Mouse (Mus musculus) liver, postnatal 0 days (tissue): Measurements from ENCODE around the gene Hnf1a. TPM values are rescaled to one million over a fixed set of nuclear protein-coding genes. Genes with fewer than 3 reads are reported as not detected.

Source experiments
- ATAC-seq: fragments of 200-750 bp; cut with Nextera tagmentation; 2 replicates; pipeline ENCODE4 v1.8.0; 2017; ENCODE audit warnings: mild to moderate bottlenecking, moderate library complexity
- DNase-seq: peaks from one replicate; pipeline ENCODE4 v3.0.0-alpha.2; 2016
- H3K27ac ChIP-seq: fragments of 300-500 bp; sonication (generic); 2 replicates; pipeline ENCODE4 v1.5.1; 2014; ENCODE audit warnings: antibody characterized with exemption, moderate library complexity, mild to moderate bottlenecking, low read depth
- H3K27me3 ChIP-seq: fragments of 300-500 bp; sonication (generic); 2 replicates; pipeline ENCODE4 v1.6.1; 2014; ENCODE audit warnings: low read length, control low read depth, mixed read lengths; ENCODE audit not compliant: insufficient read depth
- H3K36me3 ChIP-seq: fragments of 300-500 bp; sonication (generic); replicated peaks from 2 replicates; pipeline ENCODE4 v1.6.1; 2014; ENCODE audit warnings: mild to moderate bottlenecking, control low read depth, low read length, moderate library complexity, mixed read lengths; ENCODE audit not compliant: insufficient read depth
- H3K4me1 ChIP-seq: fragments of 300-500 bp; sonication (generic); 2 replicates; pipeline ENCODE4 v1.6.1; 2014; ENCODE audit warnings: antibody characterized with exemption, mild to moderate bottlenecking, control low read depth; ENCODE audit not compliant: insufficient read depth
- H3K4me2 ChIP-seq: fragments of 300-500 bp; sonication (generic); 2 replicates; pipeline ENCODE4 v1.6.1; 2014; ENCODE audit warnings: low read depth, mild to moderate bottlenecking, low read length, moderate library complexity, mixed read lengths
- H3K4me3 ChIP-seq: fragments of 300-500 bp; sonication (generic); 2 replicates; pipeline ENCODE4 v1.5.1; 2014; ENCODE audit warnings: low read depth, low read length
- H3K9ac ChIP-seq: fragments of 300-500 bp; sonication (generic); replicated peaks from 2 replicates; pipeline ENCODE4 v1.6.1; 2014; ENCODE audit warnings: mild to moderate bottlenecking, moderate library complexity
- H3K9me3 ChIP-seq: fragments of 300-500 bp; sonication (generic); 2 replicates; pipeline ENCODE4 v1.6.1; 2016; ENCODE audit warnings: mild to moderate bottlenecking, control low read depth, low read length, mixed read lengths
- CTCF ChIP-seq: sonication (generic); IDR thresholded peaks from 2 replicates; pipeline ENCODE4 v1.5.1; 2016; ENCODE audit warnings: antibody characterized with exemption, low read depth
- EP300 ChIP-seq: IDR thresholded peaks from 2 replicates; pipeline ENCODE4 v1.6.1; 2016; ENCODE audit warnings: antibody characterized with exemption, low read depth, mild to moderate bottlenecking
- WGBS: fragments of 180-500 bp; shearing (Covaris S2); extraction: QIAGEN DNeasy Blood & Tissue Kit; methylation state at CpG from one replicate; pipeline ENCODE4 v1.1.7; 2014; ENCODE audit not compliant: insufficient replicate concordance; 5-methylcytosine and 5-hydroxymethylcytosine counted together
- polyA plus RNA-seq: library from polyadenylated mRNA; unstranded; fragments of >200 nt; fragmentation: Nextera tagmentation; extraction: Ambion mirVana; gene quantifications from 2 replicates; pipeline ENCODE4 v1.2.1, GENCODE M21; 2015

The Hnf1a gene
- polyA plus RNA-seq, 1 experiment from 2014 or later, result 5.6 TPM

GRCm38 (mm10) chr5:114953326-114953725 is 17.6 kb downstream of the Hnf1a start:
- no peaks in the 10 kb centered on the region for H3K4me1 ChIP-seq
- no peaks in the 10 kb centered on the region for H3K27me3 ChIP-seq
- DNase-seq (no peak), ATAC-seq (no peak)
- H3K9me3 ChIP-seq, result no peaks in the 10 kb centered on the region
- H3K9ac ChIP-seq, result no peak overlapping the region
- no peak overlapping the region for H3K4me3 ChIP-seq
- no peak overlapping the region for H3K4me2 ChIP-seq
- WGBS, result 80% methylated on average over 14 of the region's 14 CpGs
- TF ChIP-seq EP300, result no peak
- TF ChIP-seq CTCF, result no peak
- H3K36me3 ChIP-seq, result peaks cover 9% of the 10 kb centered on the region; the same call in 1 of the 2 replicates
- no peak overlapping the region for H3K27ac ChIP-seq

DNA sequence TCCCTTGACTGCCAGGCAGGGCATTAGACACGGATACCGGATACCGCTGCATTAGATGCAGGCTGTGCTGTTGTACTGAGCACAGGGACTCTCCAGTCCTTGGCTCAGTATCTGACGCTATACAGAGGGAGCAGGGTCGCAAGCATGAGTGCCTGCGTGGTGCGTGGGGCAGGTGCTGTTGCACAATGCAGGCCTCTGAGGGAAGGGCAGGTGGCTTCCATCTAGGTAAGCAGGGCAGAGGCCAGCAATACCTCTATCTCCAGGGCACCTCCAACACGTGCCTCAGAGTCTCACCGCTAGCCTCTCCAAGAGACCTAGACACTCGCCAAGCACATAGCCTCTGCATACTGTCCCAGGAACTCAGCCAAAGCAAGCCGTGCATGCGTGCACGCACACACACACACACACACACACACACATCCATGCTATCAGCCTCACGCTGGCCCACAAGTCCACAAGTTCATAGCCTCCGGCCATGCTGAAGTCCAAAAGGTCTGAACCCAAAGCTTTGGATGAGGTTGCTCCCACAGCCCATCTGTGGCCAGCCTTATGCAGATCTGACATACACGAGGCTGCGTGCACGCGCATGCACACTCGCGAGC is 19.5 kb downstream of the Hnf1a start:
- DNase-seq (no peak), ATAC-seq (peak; percentile 43)
- TF ChIP-seq EP300 (no peak), CTCF (no peak)
- H3K36me3 ChIP-seq, result peaks cover 24% of the 10 kb centered on the region
- no peaks in the 10 kb centered on the region for H3K9me3 ChIP-seq
- peak overlapping the region; percentile 16; the same call in 1 of the 2 replicates for H3K27ac ChIP-seq
- WGBS, result 73% methylated on average over 21 of the region's 21 CpGs
- H3K27me3 ChIP-seq, result no peaks in the 10 kb centered on the region
- H3K4me3 ChIP-seq, result no peak overlapping the region
- H3K9ac ChIP-seq, result no peak overlapping the region
- H3K4me2 ChIP-seq, result no peak overlapping the region
- no peaks in the 10 kb centered on the region for H3K4me1 ChIP-seq

DNA sequence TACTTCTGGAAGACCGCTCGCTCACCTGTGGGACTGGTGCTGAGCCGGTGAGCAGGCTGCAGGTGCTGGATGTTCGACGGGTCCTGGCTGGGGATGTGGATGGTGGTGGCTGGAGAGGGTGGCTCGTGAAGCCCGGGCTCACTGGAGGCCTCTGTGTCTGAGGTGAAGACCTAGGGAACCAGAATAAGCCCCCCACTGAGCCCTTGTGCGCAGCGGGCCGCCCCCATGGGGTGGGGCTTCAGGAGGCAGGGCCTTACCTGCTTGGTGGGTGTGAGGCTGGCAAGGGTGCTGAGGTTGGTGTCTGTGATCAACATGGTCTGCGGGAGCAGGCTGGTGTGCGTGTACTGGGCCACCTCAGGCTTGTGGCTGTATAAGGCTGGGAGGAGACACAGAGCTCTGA is 20.2 kb downstream of the Hnf1a start:
- Histone ChIP-seq H3K36me3 (peaks cover 24% of the 10 kb centered on the region), H3K4me1 (no peaks in the 10 kb centered on the region), H3K27ac (no peak overlapping the region), H3K9me3 (no peaks in the 10 kb centered on the region), H3K27me3 (no peaks in the 10 kb centered on the region), H3K4me3 (no peak overlapping the region), H3K4me2 (no peak overlapping the region), H3K9ac (no peak overlapping the region)
- ATAC-seq (no peak), DNase-seq (no peak)
- WGBS, result 63% methylated on average over 12 of the region's 12 CpGs
- TF ChIP-seq CTCF (no peak), EP300 (no peak)

DNA sequence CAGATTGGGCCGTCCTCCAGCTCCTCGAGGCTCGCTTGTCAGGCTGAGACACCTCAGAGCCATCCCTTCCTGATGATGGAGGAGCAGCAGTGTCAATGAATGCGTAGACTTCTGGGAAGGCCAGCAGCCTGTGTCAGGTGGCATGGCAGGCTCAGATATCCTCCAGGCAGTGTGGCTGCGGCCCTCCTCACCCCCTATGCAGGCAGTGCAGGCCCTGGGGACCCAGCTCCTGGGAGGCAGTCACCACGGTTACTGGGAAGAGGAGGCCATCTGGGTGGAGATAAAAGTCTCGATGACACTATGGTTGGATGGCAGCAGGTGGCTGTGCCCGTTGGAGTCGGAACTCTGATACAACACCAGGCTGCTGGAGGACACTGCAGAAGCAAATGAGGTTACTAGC is 21.1 kb downstream of the Hnf1a start:
- no peak for DNase-seq
- no peaks in the 10 kb centered on the region for H3K9me3 ChIP-seq
- no peak overlapping the region for H3K9ac ChIP-seq
- H3K27me3 ChIP-seq, result no peaks in the 10 kb centered on the region
- no peak overlapping the region for H3K4me3 ChIP-seq
- no peak for ATAC-seq
- 83% methylated on average over 9 of the region's 9 CpGs for WGBS
- H3K4me2 ChIP-seq, result no peak overlapping the region
- TF ChIP-seq EP300 (no peak), CTCF (no peak)
- H3K36me3 ChIP-seq, result peaks cover 25% of the 10 kb centered on the region
- H3K4me1 ChIP-seq, result no peaks in the 10 kb centered on the region
- H3K27ac ChIP-seq, result no peak overlapping the region

GRCm38 (mm10) chr5:114949316-114949715 is 21.6 kb downstream of the Hnf1a start:
- ATAC-seq, result no peak
- Histone ChIP-seq H3K27ac (no peak overlapping the region; the same call in 1 of the 2 replicates), H3K9me3 (no peaks in the 10 kb centered on the region), H3K4me1 (no peaks in the 10 kb centered on the region), H3K4me2 (no peak overlapping the region), H3K4me3 (no peak overlapping the region), H3K36me3 (peaks cover 25% of the 10 kb centered on the region), H3K9ac (no peak overlapping the region), H3K27me3 (no peaks in the 10 kb centered on the region)
- 56% methylated on average over 5 of the region's 5 CpGs for WGBS
- TF ChIP-seq CTCF (no peak), EP300 (no peak)
- DNase-seq, result no peak

GRCm38 (mm10) chr5:114948891-114949290 is 22.0 kb downstream of the Hnf1a start:
- Histone ChIP-seq H3K27ac (no peak overlapping the region; the same call in 1 of the 2 replicates), H3K9me3 (no peaks in the 10 kb centered on the region), H3K4me1 (no peaks in the 10 kb centered on the region), H3K27me3 (no peaks in the 10 kb centered on the region), H3K4me2 (no peak overlapping the region), H3K9ac (no peak overlapping the region), H3K4me3 (no peak overlapping the region), H3K36me3 (peaks cover 25% of the 10 kb centered on the region)
- no peak for TF ChIP-seq EP300
- TF ChIP-seq CTCF, result no peak
- WGBS, result 37% methylated on average over 6 of the region's 6 CpGs
- DNase-seq, result peak; percentile 71
- peak; percentile 76 for ATAC-seq

- no peak for TF ChIP-seq CTCF
- no peak for TF ChIP-seq EP300
- H3K4me2 ChIP-seq, result no peak overlapping the region
- no peak overlapping the region for H3K9ac ChIP-seq
- ATAC-seq (no peak), DNase-seq (no peak)
- no peak overlapping the region for H3K4me3 ChIP-seq
- no peaks in the 10 kb centered on the region for H3K9me3 ChIP-seq
- H3K4me1 ChIP-seq, result peaks cover 7% of the 10 kb centered on the region; the same call in 1 of the 2 replicates
- WGBS, result 86% methylated on average over 10 of the region's 10 CpGs
- peaks cover 22% of the 10 kb centered on the region for H3K36me3 ChIP-seq
- H3K27me3 ChIP-seq, result no peaks in the 10 kb centered on the region
- no peak overlapping the region for H3K27ac ChIP-seq
Measured at GRCm38 (mm10) chr5:114945072-114945471, 25.8 kb downstream of the Hnf1a start.
